Mouse (Mus musculus): ENCODE measurements around the gene Pkn2. TPM values are rescaled to one million over a fixed set of nuclear protein-coding genes. Genes with fewer than 3 reads are reported as not detected.

Gene Pkn2
- 34.5 and 34.6 TPM in 2 replicates for total RNA-seq (2014; rRNA removed)
- polyA plus RNA-seq (2015; fragmentation: Nextera tagmentation; extraction: Ambion mirVana): 16.1 and 18.4 TPM in 2 replicates

DNA sequence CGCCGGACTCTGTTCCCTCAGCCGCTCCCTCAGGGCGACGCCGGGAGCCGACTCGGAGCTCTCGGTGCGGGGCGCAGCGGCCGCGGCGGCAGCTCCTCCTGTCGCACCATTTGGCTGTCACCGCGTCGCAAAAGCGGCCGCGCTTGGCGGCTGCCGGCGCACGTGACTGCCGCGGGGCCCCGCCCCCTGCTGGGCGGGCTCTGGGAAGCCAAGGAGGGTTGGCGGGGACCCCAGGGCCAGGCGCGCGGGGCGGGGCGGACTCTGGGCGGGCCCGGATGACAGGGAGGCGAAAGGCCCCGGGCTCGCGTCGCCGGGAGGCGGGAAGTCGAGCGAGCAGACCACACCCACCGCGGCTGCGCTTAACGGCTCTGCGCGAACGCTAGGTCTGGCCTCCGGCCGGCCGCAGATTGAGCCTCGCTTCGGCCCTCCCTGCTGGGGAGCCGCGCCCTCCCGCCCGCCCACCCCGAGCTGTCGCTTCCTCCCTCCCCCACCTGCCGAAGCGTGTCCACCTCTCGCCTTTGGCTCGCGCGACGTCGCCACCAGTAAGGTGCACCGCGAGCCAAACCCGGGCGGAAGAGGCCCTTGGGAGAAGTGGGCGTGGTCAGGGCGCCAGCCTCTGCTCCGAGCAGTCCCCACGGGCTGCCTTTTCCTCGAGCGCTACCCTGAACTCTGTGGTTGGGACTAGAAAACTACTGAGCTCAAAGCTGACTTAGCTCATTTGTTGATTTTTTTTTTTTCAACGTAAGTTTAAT, at the start of gene Pkn2:
Pkn2 (minus strand) TSS at position 133 of the 752 bp plus-strand sequence.
- H3K4me3 ChIP-seq (ENCODE audit: low read depth, low read length): peak within 1 kb of the TSS; percentile 99
- peak; percentile 36; the same call in 1 of the 2 replicates for TF ChIP-seq CTCF (IDR thresholded peaks at IDR 0.05; ENCODE audit: low read depth)
- peaks cover 5% of the 10 kb centered on the region; the same call in 1 of the 2 replicates for H3K4me1 ChIP-seq (ENCODE audit: insufficient read depth)
- peak; percentile 99 for DNase-seq
- no peaks in the 10 kb centered on the region for H3K9me3 ChIP-seq (ENCODE audit: low read length)
- peak within 1 kb of the TSS; percentile 60 for H3K4me2 ChIP-seq (ENCODE audit: low read depth)
- ATAC-seq: peak; percentile 98
- peak within 1 kb of the TSS; percentile 92 for H3K27ac ChIP-seq (ENCODE audit: low read depth, low read length)
- peak within 1 kb of the TSS; percentile 87 for H3K9ac ChIP-seq
- H3K27me3 ChIP-seq (ENCODE audit: insufficient read depth, low read length): no peaks in the 10 kb centered on the region
- under 1% methylated on average over 75 of the region's 84 CpGs for WGBS
- H3K36me3 ChIP-seq (ENCODE audit: insufficient read depth): no peaks in the 10 kb centered on the region

DNA sequence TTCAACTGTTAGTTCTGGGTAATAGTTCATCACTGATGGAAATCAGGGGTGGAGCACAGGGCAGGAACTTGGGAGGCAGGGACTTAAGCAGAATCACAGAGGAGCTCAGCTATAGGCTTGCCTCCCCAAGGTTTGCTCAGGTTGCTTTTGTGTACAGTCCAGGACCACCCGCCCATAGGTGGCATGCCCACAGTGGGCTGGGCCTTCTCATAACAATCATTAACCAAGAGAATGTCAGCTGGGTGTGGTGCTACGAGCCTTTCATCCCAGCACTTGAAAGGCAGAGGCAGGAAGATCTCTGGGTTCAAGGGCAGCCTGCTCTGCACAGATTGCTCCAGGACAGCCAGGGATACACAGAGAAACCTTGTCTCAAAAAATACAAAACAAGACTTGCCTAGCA, 48.1 kb upstream of the Pkn2 start:
- no peaks in the 10 kb centered on the region for H3K36me3 ChIP-seq (ENCODE audit: insufficient read depth)
- ATAC-seq (no peak), DNase-seq (no peak)
- no peaks in the 10 kb centered on the region for H3K9me3 ChIP-seq (ENCODE audit: low read length)
- no peak overlapping the region for H3K9ac ChIP-seq
- WGBS: 84% methylated on average over 2 of the region's 2 CpGs
- no peak overlapping the region for H3K4me2 ChIP-seq (ENCODE audit: low read depth)
- TF ChIP-seq CTCF (IDR thresholded peaks at IDR 0.05; ENCODE audit: low read depth): no peak
- H3K4me3 ChIP-seq (ENCODE audit: low read depth, low read length): no peak overlapping the region
- no peaks in the 10 kb centered on the region for H3K4me1 ChIP-seq (ENCODE audit: insufficient read depth)
- H3K27me3 ChIP-seq (ENCODE audit: insufficient read depth, low read length): no peaks in the 10 kb centered on the region
- H3K27ac ChIP-seq (ENCODE audit: low read depth, low read length): no peak overlapping the region

DNA sequence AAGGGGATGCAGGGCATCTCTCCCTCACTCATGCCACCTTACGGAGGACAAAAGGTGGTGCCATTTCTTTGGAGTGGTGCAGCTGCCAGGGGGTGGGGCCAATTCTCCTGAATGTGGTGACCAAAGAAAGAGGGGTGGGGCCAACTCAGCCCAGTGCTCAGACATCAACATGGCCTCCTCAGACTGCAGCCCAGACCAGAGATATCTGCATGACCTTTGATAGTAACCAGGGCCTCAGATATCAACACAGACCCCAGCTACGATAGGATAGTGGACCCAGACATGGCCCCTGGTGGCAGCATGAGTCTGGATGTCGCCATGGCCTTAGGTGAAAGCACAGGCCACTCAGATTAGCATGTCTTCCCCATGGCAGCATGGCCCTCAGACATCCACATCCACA, 45.5 kb upstream of the Pkn2 start:
- Histone ChIP-seq H3K4me1 (ENCODE audit: insufficient read depth) (no peaks in the 10 kb centered on the region), H3K4me2 (ENCODE audit: low read depth) (no peak overlapping the region), H3K36me3 (ENCODE audit: insufficient read depth) (no peaks in the 10 kb centered on the region), H3K9me3 (ENCODE audit: low read length) (no peaks in the 10 kb centered on the region), H3K27ac (ENCODE audit: low read depth, low read length) (no peak overlapping the region), H3K27me3 (ENCODE audit: insufficient read depth, low read length) (no peaks in the 10 kb centered on the region), H3K4me3 (ENCODE audit: low read depth, low read length) (no peak overlapping the region), H3K9ac (no peak overlapping the region)
- TF ChIP-seq CTCF (IDR thresholded peaks at IDR 0.05; ENCODE audit: low read depth): no peak
- WGBS: 89% methylated on average over 3 of the region's 3 CpGs
- ATAC-seq (no peak), DNase-seq (no peak)

DNA sequence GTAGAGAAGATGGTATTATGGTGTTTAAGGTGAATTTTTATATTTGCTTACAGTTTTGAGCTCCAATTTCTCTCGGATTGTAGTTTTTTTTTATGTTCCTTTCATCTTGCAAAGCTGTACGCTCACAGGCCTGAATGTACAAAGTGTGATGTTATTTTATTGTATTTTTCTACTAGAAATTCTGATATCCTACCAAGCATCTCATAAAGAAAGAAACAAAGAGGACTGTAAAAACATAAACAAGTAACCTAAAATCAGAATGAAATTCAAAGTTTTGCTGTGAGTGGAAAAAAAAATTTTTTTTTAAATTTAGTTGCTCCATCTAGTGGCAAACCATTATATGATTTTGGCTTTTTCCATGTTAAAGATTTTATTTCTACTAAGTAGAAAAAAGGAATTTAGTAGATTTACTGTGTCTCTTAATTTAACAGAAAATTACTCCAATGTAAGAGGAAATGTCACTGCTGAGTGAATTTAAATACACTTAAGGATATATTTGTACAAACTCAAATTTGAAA, 43.1 kb upstream of the Pkn2 start:
- H3K27ac ChIP-seq (ENCODE audit: low read depth, low read length): no peak overlapping the region
- TF ChIP-seq CTCF (IDR thresholded peaks at IDR 0.05; ENCODE audit: low read depth): 0 out of 2 replicates have a peak, but pooled peaks have one; percentile 14
- no peaks in the 10 kb centered on the region for H3K36me3 ChIP-seq (ENCODE audit: insufficient read depth)
- WGBS: 84% methylated on average over 2 of the region's 2 CpGs
- no peak overlapping the region for H3K9ac ChIP-seq
- DNase-seq: no peak
- no peaks in the 10 kb centered on the region for H3K9me3 ChIP-seq (ENCODE audit: low read length)
- no peaks in the 10 kb centered on the region for H3K4me1 ChIP-seq (ENCODE audit: insufficient read depth)
- H3K4me3 ChIP-seq (ENCODE audit: low read depth, low read length): no peak overlapping the region
- H3K27me3 ChIP-seq (ENCODE audit: insufficient read depth, low read length): no peaks in the 10 kb centered on the region
- H3K4me2 ChIP-seq (ENCODE audit: low read depth): no peak overlapping the region
- no peak for ATAC-seq

DNA sequence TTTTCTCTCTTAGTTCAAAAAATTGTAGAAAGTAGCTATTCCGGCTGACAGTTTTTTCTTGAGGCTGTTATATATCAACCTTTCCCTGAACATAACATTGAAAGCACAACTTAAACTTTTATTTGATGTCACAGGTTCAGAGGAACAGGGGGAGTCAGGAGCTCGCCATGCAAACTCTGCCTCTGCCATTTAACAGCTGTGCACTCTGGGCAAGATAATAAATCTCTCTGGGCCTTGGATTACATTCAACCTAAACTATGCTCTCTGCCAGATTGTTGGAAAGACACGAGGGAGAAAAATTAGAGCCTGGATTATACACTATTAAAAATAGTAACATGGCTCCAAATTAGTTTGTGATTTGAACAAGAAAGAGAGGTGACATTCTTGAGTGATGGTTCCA, 37.3 kb upstream of the Pkn2 start:
- Histone ChIP-seq H3K4me1 (ENCODE audit: insufficient read depth) (no peaks in the 10 kb centered on the region), H3K27me3 (ENCODE audit: insufficient read depth, low read length) (no peaks in the 10 kb centered on the region), H3K4me2 (ENCODE audit: low read depth) (no peak overlapping the region), H3K27ac (ENCODE audit: low read depth, low read length) (no peak overlapping the region), H3K9me3 (ENCODE audit: low read length) (no peaks in the 10 kb centered on the region), H3K4me3 (ENCODE audit: low read depth, low read length) (no peak overlapping the region), H3K36me3 (ENCODE audit: insufficient read depth) (no peaks in the 10 kb centered on the region), H3K9ac (no peak overlapping the region)
- ATAC-seq (no peak), DNase-seq (no peak)
- no peak for TF ChIP-seq CTCF (IDR thresholded peaks at IDR 0.05; ENCODE audit: low read depth)
- 58% methylated on average over 3 of the region's 3 CpGs for WGBS

DNA sequence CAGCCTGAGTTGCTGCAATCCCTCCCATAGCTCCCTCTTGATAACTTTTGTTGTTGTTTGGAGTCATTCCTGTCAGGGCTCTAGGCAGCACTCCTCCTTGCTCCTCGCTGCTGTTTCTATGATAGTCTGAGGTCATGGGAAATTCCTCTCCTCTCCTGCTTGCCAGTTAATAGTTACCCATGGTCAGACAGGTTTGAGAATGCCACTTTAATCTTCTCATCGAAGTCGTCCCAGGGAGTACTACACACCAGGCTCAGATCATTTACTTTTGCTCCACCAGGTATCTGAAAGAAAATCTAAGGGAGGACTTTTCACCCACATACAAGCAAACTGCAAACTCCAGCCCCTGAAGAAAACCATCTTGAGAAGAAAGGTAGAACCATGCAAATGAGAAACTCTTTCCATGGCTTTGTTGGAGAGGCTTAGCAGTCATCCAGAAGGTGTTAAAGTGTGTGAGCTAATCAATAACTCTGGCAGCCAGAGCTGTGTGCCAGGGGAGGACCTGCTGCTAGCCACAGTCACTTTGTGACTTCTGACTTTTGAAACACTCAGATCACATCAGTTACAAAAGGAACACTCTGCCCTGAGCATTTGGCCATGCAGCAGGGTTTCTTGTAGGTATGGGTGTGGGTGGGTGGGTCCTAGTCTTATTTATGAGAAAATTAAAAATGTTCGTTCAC, 36.1 kb upstream of the Pkn2 start:
- Histone ChIP-seq H3K36me3 (ENCODE audit: insufficient read depth) (no peaks in the 10 kb centered on the region), H3K27me3 (ENCODE audit: insufficient read depth, low read length) (no peaks in the 10 kb centered on the region), H3K4me1 (ENCODE audit: insufficient read depth) (no peaks in the 10 kb centered on the region), H3K9ac (no peak overlapping the region), H3K9me3 (ENCODE audit: low read length) (no peaks in the 10 kb centered on the region), H3K4me3 (ENCODE audit: low read depth, low read length) (no peak overlapping the region), H3K27ac (ENCODE audit: low read depth, low read length) (no peak overlapping the region), H3K4me2 (ENCODE audit: low read depth) (no peak overlapping the region)
- DNase-seq: no peak
- no peak for TF ChIP-seq CTCF (IDR thresholded peaks at IDR 0.05; ENCODE audit: low read depth)
- no peak for ATAC-seq
- 84% methylated on average over 4 of the region's 4 CpGs for WGBS

DNA sequence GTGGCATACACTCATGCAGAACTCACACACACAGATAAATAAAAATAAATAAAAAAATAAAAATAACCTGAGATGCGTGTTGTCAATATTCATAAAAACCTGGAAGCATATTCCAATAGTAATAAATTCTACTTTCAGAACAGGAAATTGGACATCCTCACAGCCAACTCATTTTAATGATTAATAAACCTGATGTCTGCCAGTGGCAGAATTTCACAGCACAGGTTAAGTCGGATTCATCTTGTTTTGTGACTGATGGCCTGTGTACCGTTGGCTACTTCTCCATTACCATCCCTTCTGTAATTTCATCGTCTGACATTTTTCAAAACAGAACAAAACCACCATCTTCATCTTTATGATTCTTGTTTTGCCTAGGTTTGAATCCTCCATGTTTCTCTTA, 35.4 kb upstream of the Pkn2 start:
- DNase-seq: no peak
- Histone ChIP-seq H3K36me3 (ENCODE audit: insufficient read depth) (no peaks in the 10 kb centered on the region), H3K4me3 (ENCODE audit: low read depth, low read length) (no peak overlapping the region), H3K4me1 (ENCODE audit: insufficient read depth) (no peaks in the 10 kb centered on the region), H3K27me3 (ENCODE audit: insufficient read depth, low read length) (no peaks in the 10 kb centered on the region), H3K4me2 (ENCODE audit: low read depth) (no peak overlapping the region), H3K9me3 (ENCODE audit: low read length) (no peaks in the 10 kb centered on the region), H3K9ac (no peak overlapping the region), H3K27ac (ENCODE audit: low read depth, low read length) (no peak overlapping the region)
- WGBS: 92% methylated on average over 4 of the region's 4 CpGs
- TF ChIP-seq CTCF (IDR thresholded peaks at IDR 0.05; ENCODE audit: low read depth): no peak
- no peak for ATAC-seq

Measured in forebrain, postnatal 0 days (tissue).